Mouse (Mus musculus) testis, adult 2 months (tissue): ENCODE data around the gene Aqp9.

ENCODE experiments used
- CTCF ChIP-seq: fragments of 200-500 bp; IDR thresholded peaks from 2 replicates; pipeline ENCODE4 v1.5.1; 2012; ENCODE audit warnings: low read depth, mild to moderate bottlenecking, inconsistent platforms, low read length, moderate library complexity; ENCODE audit not compliant: control insufficient read depth, insufficient read depth, insufficient replicate concordance
- POLR2A ChIP-seq: fragments of 200-500 bp; IDR thresholded peaks from 2 replicates; pipeline ENCODE4 v1.6.1; 2012; ENCODE audit warnings: low read depth, mild to moderate bottlenecking, inconsistent platforms, low read length, moderate library complexity; ENCODE audit not compliant: control insufficient read depth

- TF ChIP-seq CTCF, result no peak
- no peak for TF ChIP-seq POLR2A
Observed at GRCm38 (mm10) chr9:71063551-71063950, 104.9 kb downstream of the Aqp9 start.
